Mouse (Mus musculus): ENCODE results near the gene Xpa.

Gene Xpa

DNA sequence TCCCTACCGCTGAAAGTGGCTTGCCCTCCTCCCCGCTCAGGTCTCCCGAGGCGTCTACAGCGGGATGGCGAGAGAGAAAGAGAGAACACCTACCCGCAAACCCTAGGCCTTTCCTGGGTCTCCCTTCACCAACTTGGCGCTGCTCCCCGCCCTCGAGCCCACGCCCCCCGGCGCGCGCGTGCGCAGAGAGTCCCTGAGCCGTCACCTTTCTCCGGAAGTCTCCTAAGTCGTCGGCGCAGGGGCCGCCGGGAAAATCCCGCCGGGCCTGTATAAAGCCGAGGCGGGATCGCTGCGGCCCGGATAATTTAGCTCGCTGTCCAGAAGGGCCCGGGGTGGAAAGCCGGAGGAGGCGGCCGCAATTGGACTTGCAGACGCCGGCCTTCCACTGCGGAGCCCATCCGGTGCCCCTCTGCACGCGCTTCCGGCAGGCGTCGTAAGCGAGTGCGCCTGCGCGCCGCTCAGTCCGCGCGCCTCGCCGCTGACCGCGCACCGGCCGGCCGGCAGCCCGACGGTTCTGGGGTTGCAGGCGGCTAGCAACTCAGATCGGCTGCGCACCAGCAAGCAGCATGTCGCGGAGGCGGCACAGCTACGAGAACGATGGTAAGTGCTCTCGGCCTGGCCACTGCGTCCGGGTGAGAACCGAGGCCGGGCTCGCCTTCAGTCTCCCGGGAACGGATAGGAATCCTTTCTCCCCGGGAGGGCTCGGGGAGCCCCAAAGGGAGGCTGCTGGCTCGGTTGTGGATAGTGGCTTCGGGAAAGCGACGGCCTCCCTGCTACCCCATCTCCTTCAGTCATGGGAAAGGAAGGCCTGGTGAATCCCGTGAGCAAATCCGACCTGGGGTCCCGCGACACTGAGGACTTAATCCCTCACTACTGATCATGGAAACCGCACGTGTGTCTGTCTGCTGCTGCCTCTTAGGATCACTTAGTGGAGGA lies 57.6 kb downstream of the Xpa start, which contains the start of the genes Ncbp1 and Tstd2:
TSS of gene Ncbp1 (plus strand) at position 327 of the 936 bp plus-strand sequence.
TSS of gene Tstd2 (minus strand) at position 408 of the 936 bp plus-strand sequence.
- peak; percentile 93 for DNase-seq

DNA sequence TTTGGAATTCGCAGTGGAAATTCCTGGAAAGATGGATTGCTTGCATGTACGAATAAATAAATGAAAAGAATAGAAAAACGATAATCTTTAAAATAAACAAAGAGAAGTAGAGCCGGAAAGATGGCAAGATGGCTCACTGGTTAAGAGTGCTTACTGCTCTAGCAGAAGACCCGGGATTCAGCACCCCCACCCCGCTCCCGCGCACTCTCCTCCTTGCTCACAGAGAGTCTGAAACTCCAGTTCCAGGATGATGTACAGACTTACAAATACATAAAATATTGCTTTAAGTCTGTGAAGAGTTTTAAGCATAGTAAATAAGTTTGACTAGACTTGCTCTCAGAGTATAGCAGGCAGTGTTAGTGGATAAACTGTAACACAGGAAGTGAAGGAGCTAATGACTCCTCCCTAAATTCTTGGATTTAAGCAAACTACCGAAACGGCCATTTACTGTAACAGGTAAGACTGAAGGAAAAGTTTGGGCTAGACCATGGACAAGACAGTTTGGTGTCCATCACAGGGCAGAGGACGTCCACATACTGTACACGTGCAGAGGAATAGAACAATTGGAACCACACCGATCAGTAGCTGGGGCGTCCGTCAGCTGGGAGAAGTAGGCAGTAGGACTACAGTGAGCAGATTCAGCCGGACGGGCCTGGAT lies 58.4 kb downstream of the Xpa start:
- DNase-seq = peak in 1 of 2 experiments; percentile 11

GRCm38 (mm10) chr4:46131791-46132190 lies 64.3 kb downstream of the Xpa start:
- no peak for DNase-seq

GRCm38 (mm10) chr4:46130221-46130620 lies 65.9 kb downstream of the Xpa start:
- DNase-seq = peak; percentile 37 to 66

GRCm38 (mm10) chr4:46129311-46130004 lies 66.7 kb downstream of the Xpa start:
- DNase-seq = no peak

DNA sequence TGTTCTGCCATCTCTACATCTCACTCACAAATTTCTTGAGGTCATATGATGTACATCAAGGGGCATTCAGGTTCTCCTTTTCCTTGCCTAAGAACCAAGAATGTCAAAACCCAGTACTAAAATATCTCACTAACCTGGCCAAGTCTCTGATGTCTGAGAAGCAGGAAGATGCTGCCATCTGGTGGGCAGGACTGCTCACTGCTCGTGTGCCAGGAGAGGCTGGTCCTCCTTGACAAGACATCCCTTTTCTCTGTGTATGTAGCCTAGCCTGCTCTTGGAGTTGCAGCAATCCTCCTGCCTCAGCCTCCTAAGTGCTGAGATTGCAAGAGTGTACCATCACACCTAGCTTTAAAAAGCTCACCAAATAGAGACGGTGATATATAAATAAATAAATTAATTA lies 69.6 kb downstream of the Xpa start:
- DNase-seq = peak; percentile 56 to 73

DNA sequence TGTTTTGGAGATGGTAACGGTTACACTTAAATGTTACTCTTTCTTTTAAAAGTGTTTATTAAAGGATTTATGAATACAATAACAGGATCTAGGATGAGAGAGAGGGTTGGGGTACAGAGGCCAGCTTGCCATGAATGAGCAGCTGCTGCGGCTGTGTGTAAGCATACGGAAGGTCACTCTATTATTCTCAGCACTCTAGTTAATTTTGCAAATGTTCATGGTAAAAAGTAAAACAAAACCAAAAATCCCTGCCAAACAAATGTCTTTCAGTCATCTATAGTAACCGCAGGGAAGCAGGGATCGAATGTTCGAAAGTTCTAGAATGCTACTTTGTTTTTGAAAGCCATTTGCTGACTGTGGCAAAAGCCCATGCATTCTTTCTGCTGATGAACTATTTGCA lies 72.8 kb downstream of the Xpa start:
- DNase-seq = no peak

- no peak for DNase-seq
Observed at GRCm38 (mm10) chr4:46120767-46121166, 75.3 kb downstream of the Xpa start.

DNA sequence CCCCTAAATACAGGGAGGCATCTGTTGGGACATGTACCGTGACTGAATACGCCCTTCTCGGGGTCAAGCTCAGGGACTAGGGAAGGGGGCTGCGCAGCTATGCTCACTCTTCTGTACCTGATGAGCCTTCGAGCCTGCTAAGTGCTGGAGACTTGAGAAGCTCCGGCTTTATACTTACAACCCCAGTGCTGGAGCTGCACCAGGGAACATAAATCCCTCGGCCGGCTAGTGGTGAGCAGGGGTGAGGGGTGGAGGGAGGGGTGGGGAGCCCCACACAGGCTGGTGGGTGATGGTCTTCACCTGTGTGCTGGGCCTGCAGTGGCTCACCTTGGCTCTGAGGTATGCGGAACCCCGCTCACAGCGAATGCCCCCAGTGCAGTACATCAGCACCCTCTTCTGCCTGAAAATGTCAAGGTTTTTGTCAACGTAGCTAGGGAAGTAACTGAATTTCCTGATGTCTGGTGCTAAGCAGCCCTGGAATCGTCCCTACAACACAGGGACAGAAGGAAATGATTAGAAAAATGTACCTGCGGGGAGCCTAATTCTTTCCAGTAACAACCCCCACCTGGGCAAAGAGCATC lies 76.5 kb downstream of the Xpa start:
- DNase-seq = no peak

DNA sequence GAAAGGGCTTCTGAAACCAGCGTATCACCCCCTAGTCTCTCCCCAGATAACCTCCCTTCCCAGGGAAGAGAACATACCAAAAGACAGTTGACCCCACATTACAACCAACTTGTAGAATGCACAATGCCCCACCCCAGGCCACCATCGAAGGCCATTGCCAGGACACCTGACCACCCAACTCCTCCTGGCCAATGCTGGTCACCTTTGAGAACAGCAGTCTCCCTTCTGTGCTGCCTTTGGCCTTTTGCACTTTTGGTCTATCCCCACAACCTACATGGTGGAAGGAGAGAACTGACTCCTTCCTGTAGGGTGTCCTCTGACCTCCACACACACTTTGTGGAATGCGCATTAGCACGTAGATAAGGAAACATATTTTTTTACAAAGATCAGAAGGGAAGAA lies 78.6 kb downstream of the Xpa start:
- no peak for DNase-seq

- no peak for DNase-seq
Observed at GRCm38 (mm10) chr4:46116544-46117175, 79.5 kb downstream of the Xpa start.

- DNase-seq = no peak
Observed at GRCm38 (mm10) chr4:46115308-46115707, 80.8 kb downstream of the Xpa start.

GRCm38 (mm10) chr4:46111361-46111760 lies 84.8 kb downstream of the Xpa start:
- DNase-seq = peak in 1 of 2 experiments; percentile 17

- DNase-seq = no peak
Observed at GRCm38 (mm10) chr4:46110084-46110483, 86.0 kb downstream of the Xpa start.
